Mouse (Mus musculus): ENCODE measurements at regions not wholly inside any gene's neighbourhood (a gene's known extent, or its start where the extent isn't known, plus 50 kb on each side); places are given as distances from the start of the nearest gene placed in this dataset.

DNA sequence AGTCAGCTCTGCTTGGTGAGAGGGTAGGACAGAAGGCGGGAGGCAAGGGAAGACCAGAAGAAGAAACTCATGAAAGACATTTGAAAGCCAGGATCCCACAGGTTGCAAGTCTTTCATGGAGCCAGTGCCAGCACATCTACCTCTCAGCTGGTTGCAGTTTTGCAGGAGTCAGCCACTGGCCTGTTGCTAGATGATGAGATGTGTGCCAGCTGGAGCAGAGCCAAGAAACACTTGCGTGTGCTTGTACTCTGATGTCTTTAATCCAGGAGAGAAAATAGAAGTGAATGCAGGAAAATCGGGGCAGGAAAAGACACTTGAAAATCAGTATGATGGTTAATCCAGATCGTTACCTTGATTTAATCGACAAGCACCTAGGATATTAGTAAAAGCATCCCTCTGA, 181.9 kb upstream of the Gadl1 start:
- TF ChIP-seq POLR2A (IDR thresholded peaks at IDR 0.05; ENCODE audit: borderline replicate concordance, extremely low read depth, low read depth, low read length) (no peak), CTCF (IDR thresholded peaks at IDR 0.05; ENCODE audit: insufficient read depth, low read length) (no peak)
